Mouse (Mus musculus) ES-Bruce4 (cell line): ENCODE results near the gene Rhcg. TPM values are rescaled to one million over a fixed set of nuclear protein-coding genes. Genes with fewer than 3 reads are reported as not detected.

Experiments used
- H3K27ac ChIP-seq: 2 replicates; pipeline ENCODE4 v1.5.1; 2012; ENCODE audit warnings: low read length, inconsistent platforms; ENCODE audit not compliant: insufficient read depth
- H3K27me3 ChIP-seq: 2 replicates; pipeline ENCODE4 v1.6.1; 2012; ENCODE audit warnings: mild to moderate bottlenecking, low read length, inconsistent platforms; ENCODE audit not compliant: control insufficient read depth, poor library complexity, insufficient read depth, severe bottlenecking
- H3K36me3 ChIP-seq: 2 replicates; pipeline ENCODE4 v1.6.1; 2012; ENCODE audit warnings: inconsistent platforms, mild to moderate bottlenecking, low read length, moderate library complexity; ENCODE audit not compliant: control insufficient read depth, poor library complexity, insufficient read depth, severe bottlenecking
- H3K4me1 ChIP-seq: one replicate; pipeline ENCODE4 v1.8.1; 2011; ENCODE audit warnings: low read length; ENCODE audit not compliant: control insufficient read depth, insufficient read depth
- H3K4me3 ChIP-seq: 2 replicates; pipeline ENCODE4 v1.5.1; 2011; ENCODE audit warnings: low read depth, mild to moderate bottlenecking, low read length
- H3K9ac ChIP-seq: 2 replicates; pipeline ENCODE4 v1.6.1; 2012; ENCODE audit warnings: low read depth, mild to moderate bottlenecking, inconsistent platforms; ENCODE audit not compliant: poor library complexity, severe bottlenecking
- H3K9me3 ChIP-seq: replicated peaks from 2 replicates; pipeline ENCODE4 v1.6.1; 2012; ENCODE audit warnings: mild to moderate bottlenecking, low read length, inconsistent platforms; ENCODE audit not compliant: control insufficient read depth, poor library complexity, insufficient read depth, severe bottlenecking
- CTCF ChIP-seq: IDR thresholded peaks from one replicate; pipeline ENCODE4 v1.8.1; 2011; ENCODE audit warnings: low read depth, low read length
- EP300 ChIP-seq: IDR thresholded peaks from 2 replicates; pipeline ENCODE4 v1.6.1; 2011; ENCODE audit warnings: low read depth, low read length; ENCODE audit not compliant: insufficient read depth
- POLR2A ChIP-seq: IDR thresholded peaks from one replicate; pipeline ENCODE4 v1.8.1; 2011; ENCODE audit warnings: low read length; ENCODE audit not compliant: insufficient read depth
- polyA plus RNA-seq: library from polyadenylated mRNA; stranded (reverse); fragments of >200 nt; gene quantifications from 2 replicates; pipeline ENCODE4 v1.2.4, GENCODE M21; 2011; ENCODE audit warnings: low read depth; ENCODE audit not compliant: missing spikeins, insufficient read depth, insufficient read length

Rhcg gene
- polyA plus RNA-seq, 1 experiment = 0.46 TPM

DNA sequence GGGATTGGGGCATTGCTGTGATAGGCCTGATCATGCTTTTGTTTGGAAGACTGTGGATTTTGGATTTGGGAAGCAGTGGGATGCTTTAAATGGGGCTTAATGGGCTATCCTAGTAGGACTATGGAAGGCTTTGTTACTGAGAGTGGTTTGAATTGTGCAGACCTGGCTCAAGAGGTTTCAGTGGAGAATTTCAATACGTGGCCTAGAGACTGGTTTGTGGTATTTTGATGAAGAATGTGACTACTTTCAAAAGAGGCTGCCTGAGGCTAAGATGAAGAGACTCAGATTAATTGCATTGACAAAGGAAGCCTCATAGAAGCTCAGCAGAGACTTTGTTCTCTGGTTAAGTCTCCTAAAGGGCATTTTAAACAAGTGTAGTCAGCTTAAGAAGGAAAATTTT lies 37.1 kb upstream of the Rhcg start:
- H3K27me3 ChIP-seq = no peaks in the 10 kb centered on the region
- TF ChIP-seq POLR2A (no peak), EP300 (no peak), CTCF (no peak)
- H3K9ac ChIP-seq = no peak overlapping the region
- no peaks in the 10 kb centered on the region for H3K9me3 ChIP-seq
- no peaks in the 10 kb centered on the region for H3K36me3 ChIP-seq
- H3K4me1 ChIP-seq = no peaks in the 10 kb centered on the region
- peak overlapping the region; percentile 88 for H3K27ac ChIP-seq
- H3K4me3 ChIP-seq = no peak overlapping the region

DNA sequence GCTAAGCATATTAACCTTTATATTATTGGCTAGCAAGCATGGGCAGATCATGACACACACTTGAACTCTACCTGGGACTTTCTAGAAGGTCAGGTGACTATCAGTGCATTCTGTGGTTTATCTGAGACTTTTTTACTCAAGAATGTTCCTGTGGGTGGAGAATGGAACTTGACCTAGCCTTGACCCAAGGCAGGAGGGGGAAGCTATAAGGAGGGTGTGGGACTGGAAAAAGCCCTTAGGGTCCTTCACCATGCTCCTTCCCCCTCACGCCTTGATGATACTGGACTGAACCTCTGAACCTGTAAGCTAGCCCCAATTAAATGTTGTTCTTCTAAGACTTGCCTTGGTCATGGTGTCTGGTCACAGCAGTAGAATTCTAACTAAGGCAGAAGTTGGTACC lies 36.7 kb upstream of the Rhcg start:
- no peaks in the 10 kb centered on the region for H3K27me3 ChIP-seq
- H3K36me3 ChIP-seq = no peaks in the 10 kb centered on the region
- H3K4me1 ChIP-seq = no peaks in the 10 kb centered on the region
- no peak overlapping the region for H3K9ac ChIP-seq
- H3K4me3 ChIP-seq = no peak overlapping the region
- peak overlapping the region; percentile 88 for H3K27ac ChIP-seq
- TF ChIP-seq EP300 (peak; percentile 67; the same call in 1 of the 2 replicates), POLR2A (no peak), CTCF (no peak)
- H3K9me3 ChIP-seq = no peaks in the 10 kb centered on the region

DNA sequence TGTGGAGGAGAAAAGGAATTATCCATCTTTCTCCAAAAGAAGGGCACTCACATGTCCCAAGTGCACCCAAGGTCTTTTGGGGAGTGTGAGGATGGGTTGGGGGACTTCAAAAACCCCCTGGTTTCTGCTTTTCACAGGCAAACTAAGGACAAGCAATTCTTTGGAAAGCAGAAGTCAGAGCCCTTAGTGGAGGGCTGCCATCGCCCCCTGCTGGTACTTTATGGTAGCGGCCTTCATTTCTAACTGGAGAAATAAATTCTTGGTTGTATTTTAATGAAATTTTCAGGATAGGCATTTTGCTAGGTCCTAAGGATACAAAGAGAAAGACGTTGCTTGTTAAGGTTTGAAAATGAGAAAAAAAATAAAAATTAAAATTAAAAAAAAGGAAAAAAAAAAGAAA lies 31.5 kb upstream of the Rhcg start:
- no peaks in the 10 kb centered on the region for H3K27me3 ChIP-seq
- no peaks in the 10 kb centered on the region for H3K4me1 ChIP-seq
- H3K36me3 ChIP-seq = no peaks in the 10 kb centered on the region
- no peak overlapping the region for H3K9ac ChIP-seq
- no peak for TF ChIP-seq POLR2A
- TF ChIP-seq CTCF = peak; percentile 65
- H3K9me3 ChIP-seq = no peaks in the 10 kb centered on the region
- no peak overlapping the region for H3K4me3 ChIP-seq
- H3K27ac ChIP-seq = no peak overlapping the region

DNA sequence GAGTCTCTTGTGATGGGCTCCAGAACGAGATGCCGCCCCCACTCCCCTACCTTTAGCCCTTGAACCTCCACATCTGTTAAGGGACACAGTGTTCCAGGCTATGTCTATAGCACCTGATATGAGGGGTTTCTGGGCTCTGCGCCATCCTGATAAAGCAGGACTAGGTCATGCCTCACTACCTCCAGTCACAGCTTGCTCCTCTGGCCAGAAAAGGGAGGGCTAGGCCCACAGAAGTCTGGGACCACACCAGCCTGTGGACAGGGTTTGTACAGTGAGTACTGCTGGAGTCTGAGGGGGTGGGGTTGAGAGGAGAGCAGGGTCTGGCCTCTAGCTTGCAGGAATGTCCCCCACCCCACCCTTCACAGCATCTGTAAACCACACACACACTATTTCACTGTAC lies 29.8 kb upstream of the Rhcg start:
- Histone ChIP-seq H3K9ac (no peak overlapping the region), H3K27ac (no peak overlapping the region), H3K9me3 (no peaks in the 10 kb centered on the region), H3K4me1 (no peaks in the 10 kb centered on the region), H3K4me3 (no peak overlapping the region), H3K27me3 (no peaks in the 10 kb centered on the region), H3K36me3 (no peaks in the 10 kb centered on the region)
- no peak for TF ChIP-seq POLR2A

DNA sequence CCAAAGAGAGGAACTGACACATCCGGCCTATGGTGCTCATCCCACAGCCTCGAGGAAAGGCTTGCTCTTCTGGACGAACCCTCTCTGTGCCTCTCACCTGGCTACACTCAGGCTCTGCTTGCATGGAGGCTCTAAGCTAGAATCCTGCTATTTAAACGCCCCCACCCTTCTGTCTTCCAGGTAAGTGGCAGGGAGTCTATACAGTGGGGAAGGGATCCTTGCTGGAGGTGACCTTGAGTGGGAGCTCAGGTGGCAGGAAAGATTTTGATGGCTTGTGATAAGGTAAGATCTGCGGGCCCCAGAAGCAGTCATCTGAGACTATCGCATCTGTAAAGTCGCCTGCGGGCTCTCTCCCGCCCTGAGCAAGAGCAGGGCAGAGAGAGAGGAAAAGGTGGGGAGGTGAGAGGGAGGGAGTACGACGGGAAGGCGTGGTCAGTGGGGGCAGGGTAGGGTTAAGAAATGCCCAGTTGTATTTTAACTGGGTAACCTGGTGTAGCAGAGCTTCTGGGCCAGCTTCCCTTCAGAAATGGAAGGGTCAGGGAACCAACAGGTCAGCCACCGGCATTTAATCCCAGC lies 14.4 kb upstream of the Rhcg start:
- TF ChIP-seq EP300 (no peak), POLR2A (no peak), CTCF (no peak)

DNA sequence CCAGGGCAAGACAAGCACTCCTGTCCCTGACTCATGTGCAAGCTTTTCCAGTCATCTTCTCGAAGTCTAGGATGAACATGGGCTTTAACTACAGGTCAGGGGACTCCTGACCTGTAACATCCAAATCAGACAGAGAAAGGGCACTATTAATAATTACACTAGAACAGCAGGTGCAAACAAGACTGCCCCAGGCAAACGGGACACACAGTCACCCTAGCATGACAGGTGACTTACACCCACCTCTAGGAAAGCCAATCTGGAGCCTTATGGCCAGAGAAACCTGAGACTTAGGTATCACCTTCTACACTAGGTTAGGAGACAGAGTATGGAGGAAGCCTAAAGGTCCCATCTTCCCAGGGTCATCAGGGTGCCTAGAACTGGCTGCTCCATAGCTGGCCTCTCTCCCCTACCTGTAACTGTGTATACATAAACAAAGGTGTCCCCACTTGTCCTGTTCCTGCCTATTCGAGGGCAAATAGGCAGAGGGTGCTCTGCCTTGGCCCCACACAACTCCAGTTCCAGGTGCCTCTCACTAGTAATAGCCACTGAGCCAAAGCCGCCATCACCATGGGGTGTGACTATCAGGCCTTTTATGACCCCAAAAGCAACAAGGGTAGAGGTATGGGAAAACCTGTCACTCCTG lies 10.9 kb upstream of the Rhcg start:
- no peaks in the 10 kb centered on the region for H3K9me3 ChIP-seq
- H3K9ac ChIP-seq = no peak overlapping the region
- H3K27ac ChIP-seq = no peak overlapping the region
- H3K27me3 ChIP-seq = no peaks in the 10 kb centered on the region
- no peaks in the 10 kb centered on the region for H3K36me3 ChIP-seq
- TF ChIP-seq CTCF (no peak), EP300 (no peak), POLR2A (no peak)
- H3K4me1 ChIP-seq = no peaks in the 10 kb centered on the region
- H3K4me3 ChIP-seq = no peak overlapping the region

More for the DNA sequence above, 14.4 kb upstream of the Rhcg start:
- Histone ChIP-seq H3K27ac (no peak overlapping the region), H3K9ac (no peak overlapping the region), H3K9me3 (no peaks in the 10 kb centered on the region), H3K27me3 (no peaks in the 10 kb centered on the region), H3K4me3 (no peak overlapping the region), H3K4me1 (no peaks in the 10 kb centered on the region), H3K36me3 (no peaks in the 10 kb centered on the region)
